Mouse (Mus musculus) fibroblast of lung, adult 2 months (primary cell): ENCODE measurements around the gene Fbxo45.

Source experiments
- DNase-seq: peaks from one replicate; pipeline ENCODE4 v3.0.0-alpha.2; 2011; ENCODE audit warnings: low read depth

The Fbxo45 gene

DNA sequence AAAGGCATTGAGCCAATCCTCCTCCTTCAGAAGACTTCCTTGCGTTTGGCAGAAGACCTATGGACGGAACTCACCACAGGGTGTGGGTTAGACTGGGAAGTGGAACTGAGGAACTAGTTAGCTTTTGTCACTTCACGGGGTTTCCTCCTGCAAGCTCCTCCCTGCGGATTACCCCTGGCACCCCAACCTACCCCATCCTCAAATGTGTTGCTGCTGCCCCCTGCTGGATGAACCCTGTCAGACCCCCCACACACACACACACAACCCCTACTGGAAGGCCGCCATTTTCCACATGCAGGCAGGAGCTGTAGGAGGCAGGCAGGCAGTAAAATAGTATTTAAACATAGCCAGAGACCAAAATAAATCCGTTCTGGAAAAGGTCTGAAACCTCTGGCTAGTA, 44.3 kb downstream of the Fbxo45 start:
- no peak for DNase-seq

DNA sequence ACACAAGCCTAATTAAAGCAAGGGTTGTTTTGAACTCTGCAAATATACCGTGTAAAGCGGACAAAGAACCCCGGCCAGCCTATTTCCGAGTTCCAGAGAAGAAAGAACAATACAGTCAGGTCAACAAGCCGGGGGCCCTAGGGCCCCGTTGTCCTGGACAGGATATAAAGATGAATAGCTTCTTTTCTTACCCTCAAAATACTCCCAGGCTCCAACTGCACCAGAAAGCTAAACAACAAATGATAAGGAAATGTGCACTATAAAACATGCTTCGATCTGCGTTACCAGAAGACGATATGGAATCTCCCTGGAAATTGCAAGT, 46.0 kb downstream of the Fbxo45 start:
- DNase-seq = no peak

DNA sequence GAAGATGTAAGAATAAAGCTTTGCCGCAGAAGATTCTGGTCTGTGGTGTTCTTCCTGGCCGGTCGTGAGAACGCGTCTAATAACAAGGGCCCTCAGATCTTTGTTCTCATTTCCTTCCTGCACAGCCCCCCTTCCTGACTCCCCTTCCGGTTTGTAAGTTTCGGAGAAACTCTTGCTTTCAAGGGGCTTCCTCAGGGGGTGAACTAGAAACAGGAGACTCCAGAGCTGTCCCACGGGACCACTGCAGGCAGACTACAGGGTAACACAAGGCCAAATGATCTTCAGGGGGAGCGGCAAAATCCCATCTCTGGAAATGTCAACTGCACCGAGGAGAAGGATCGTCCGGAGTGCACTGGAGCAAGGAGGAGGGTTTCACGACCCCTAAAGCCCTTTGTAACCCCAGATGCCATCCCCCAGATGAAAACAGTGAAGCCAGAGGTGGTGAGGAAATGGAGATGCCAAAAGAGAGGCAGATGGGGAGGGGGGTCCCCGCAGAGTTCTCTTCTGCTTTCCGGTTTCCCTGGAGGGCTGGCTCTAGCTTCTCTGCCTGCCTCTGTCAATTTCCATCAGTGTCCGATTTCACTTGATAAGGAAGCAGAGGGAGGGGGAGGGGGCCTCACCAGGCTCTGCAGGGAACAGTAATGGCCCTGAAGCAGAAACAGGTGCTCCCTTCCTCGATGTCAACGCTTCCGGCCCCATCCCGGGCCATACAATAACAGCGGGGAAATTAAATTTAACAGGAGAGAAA, 46.5 kb downstream of the Fbxo45 start:
- DNase-seq = no peak

DNA sequence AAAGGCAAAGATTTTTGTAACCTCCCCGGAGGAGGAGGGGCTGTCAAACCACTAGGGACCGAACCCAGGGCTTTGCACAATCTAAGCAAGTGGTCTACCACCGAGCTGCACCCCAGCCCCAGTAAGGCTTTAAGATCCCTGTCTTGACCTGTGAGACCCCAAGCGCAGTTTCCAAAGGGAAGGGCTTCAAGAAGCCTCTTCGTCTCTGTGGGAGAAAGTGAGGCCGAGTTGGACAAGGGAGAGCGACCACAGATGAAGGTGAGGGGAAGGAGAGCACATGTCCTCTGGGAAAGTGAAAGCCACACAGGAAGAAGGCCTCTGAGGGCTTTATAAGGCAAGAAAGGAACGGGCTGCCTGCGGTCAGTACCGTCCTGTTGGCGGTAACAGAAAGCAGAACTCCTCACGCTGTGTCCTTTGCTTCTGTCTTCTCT, 56.9 kb downstream of the Fbxo45 start:
- DNase-seq = no peak

DNA sequence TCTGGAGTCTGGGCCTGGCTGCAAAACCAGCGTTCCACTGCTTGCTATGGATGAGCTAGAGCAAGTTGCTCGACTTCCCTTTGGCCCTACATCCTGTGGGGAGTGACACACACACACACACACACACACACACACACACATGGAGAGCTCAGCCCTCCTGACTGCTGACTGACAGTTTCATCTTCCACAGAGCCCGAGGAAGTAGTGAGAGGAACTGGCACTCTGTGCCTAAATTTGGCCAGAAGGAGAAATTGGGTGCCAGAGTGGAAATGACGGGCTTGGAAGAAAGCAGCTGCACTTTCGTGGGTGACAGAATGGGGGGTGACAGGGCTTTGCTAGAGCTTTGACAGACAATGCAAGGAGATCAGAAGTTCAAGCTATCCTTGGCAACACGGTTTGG, 57.8 kb downstream of the Fbxo45 start:
- DNase-seq = no peak

DNA sequence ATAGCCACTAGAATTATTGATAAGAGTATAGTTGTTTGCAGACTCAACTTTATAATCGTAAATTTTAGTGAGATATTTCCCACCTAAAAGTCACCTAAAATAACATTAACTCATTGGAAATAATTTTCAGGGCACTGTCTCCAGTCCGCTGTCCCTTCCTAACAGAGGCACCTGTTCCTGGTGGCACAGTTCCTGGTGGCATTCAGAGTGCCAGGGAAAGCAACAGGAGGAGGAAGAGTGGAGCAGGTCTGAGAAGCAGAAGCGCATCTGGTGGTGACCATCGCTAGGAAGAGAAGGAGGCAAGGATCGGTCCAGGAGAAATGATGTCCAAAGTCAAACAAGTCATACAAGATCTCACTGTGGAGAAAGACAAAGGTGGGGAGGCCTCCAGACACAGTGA, 60.9 kb downstream of the Fbxo45 start:
- no peak for DNase-seq
